Comparison of ENCODE assay signal across 22 mouse cellular contexts in genomic region chr2:154304604-154305003, GRCm38 (mm10). TPM values are rescaled to one million over a fixed set of nuclear protein-coding genes. Genes with fewer than 3 reads are reported as not detected.
DNase-seq lines count a peak whose midpoint lies in the region; ATAC-seq and TF ChIP-seq lines count a peak whose summit lies in the region.
"Not testable (repeated sequence)": the region's sequence is repeated elsewhere in the genome, so short reads cannot be mapped to it uniquely, and the experiment has no call there.
"Had no signal": no experiment of that assay in that cellular context is flagged by ENCODE, and none has a peak within 500 bp of the region (broad histone marks: within the 10 kb centered on the region; RNA-seq: fewer than 3 reads in every experiment).

No protein-coding gene starts in this region.

- H3K27ac ChIP-seq in liver, embryonic 15.5 days (replicated peaks); liver, postnatal 0 days (ENCODE audit: low read depth): not testable (repeated sequence)

- TF ChIP-seq CTCF in liver, postnatal 0 days (IDR thresholded peaks at IDR 0.05; ENCODE audit: low read depth) = not testable (repeated sequence)

- not testable (repeated sequence) for H3K4me3 ChIP-seq in liver, embryonic 15.5 days (replicated peaks); liver, postnatal 0 days (ENCODE audit: low read depth, low read length)

- not testable (repeated sequence) for H3K27me3 ChIP-seq in liver, embryonic 15.5 days; liver, postnatal 0 days (ENCODE audit: insufficient read depth, low read length)

- H3K36me3 ChIP-seq in liver, embryonic 15.5 days (replicated peaks); liver, postnatal 0 days (replicated peaks; ENCODE audit: insufficient read depth, low read length): not testable (repeated sequence)

- not testable (repeated sequence) for H3K4me2 ChIP-seq in liver, embryonic 15.5 days; liver, postnatal 0 days (ENCODE audit: low read depth, low read length)

- peak; percentile 28 for DNase-seq in heart, adult 11 months
- not testable (repeated sequence) for DNase-seq in liver, postnatal 0 days

- 45% methylated on average over 1 of the region's 3 CpGs for WGBS in liver, embryonic 15.5 days (ENCODE audit: insufficient replicate concordance)
- 53% methylated on average over 1 of the region's 3 CpGs for WGBS in liver, postnatal 0 days (ENCODE audit: insufficient replicate concordance)

- not testable (repeated sequence) for H3K4me1 ChIP-seq in liver, embryonic 15.5 days (replicated peaks); liver, postnatal 0 days (ENCODE audit: insufficient read depth)

- H3K9me3 ChIP-seq in liver, embryonic 15.5 days (replicated peaks); liver, postnatal 0 days (ENCODE audit: low read length): not testable (repeated sequence)

- peak; percentile 83 for ATAC-seq in granulocyte monocyte progenitor cell, adult 5-6 weeks (replicated peaks; ENCODE audit: poor library complexity, severe bottlenecking)
- ATAC-seq in liver, embryonic 15.5 days (ENCODE audit: insufficient read depth) = 0 out of 2 replicates have a peak, but pooled peaks have one; percentile 7
- peak; percentile 49; the same call in 1 of the 2 replicates for ATAC-seq in liver, postnatal 0 days
- peak; percentile 72 for ATAC-seq in megakaryocyte, adult 5-6 weeks (ENCODE audit: poor library complexity, severe bottlenecking)
- peak; percentile 72 for ATAC-seq in megakaryocyte progenitor cell, adult 5-6 weeks (replicated peaks; ENCODE audit: poor library complexity)

- not testable (repeated sequence) for TF ChIP-seq EP300 in liver, postnatal 0 days (IDR thresholded peaks at IDR 0.05; ENCODE audit: low read depth)

- H3K9ac ChIP-seq in liver, embryonic 15.5 days; liver, postnatal 0 days (replicated peaks): not testable (repeated sequence)

RNA-seq across cellular contexts. Expression of gene Bpifb9b, which starts 2.4 kb away (rescaled TPM):
- total RNA-seq in granulocyte monocyte progenitor cell, adult 5-6 weeks (2014; fragmentation: Nextera tagmentation) = not detected in 2 replicates
- not detected in 2 replicates for total RNA-seq in granulocyte monocyte progenitor cell, adult 5-6 weeks (2017)
- polyA plus RNA-seq in liver, embryonic 15.5 days (2015; fragmentation: Nextera tagmentation; extraction: Ambion mirVana) = not detected in 2 replicates
- not detected in 2 replicates for polyA plus RNA-seq in liver, postnatal 0 days (2015; fragmentation: Nextera tagmentation; extraction: Ambion mirVana)
- total RNA-seq in megakaryocyte, adult 5-6 weeks (2015) = not detected in 2 replicates
- total RNA-seq in megakaryocyte, adult 5-6 weeks (2017) = not detected in 2 replicates
- not detected in 2 replicates for total RNA-seq in megakaryocyte progenitor cell, adult 5-6 weeks (2015)
- not detected in 2 replicates for total RNA-seq in megakaryocyte progenitor cell, adult 5-6 weeks (2017)
- total RNA-seq: adrenal gland, adult 18-20 months; adrenal gland, adult 2 months; adrenal gland, postnatal 10 days; adrenal gland, postnatal 14 days; adrenal gland, postnatal 25 days; adrenal gland, postnatal 36 days; adrenal gland, postnatal 4 days; CH12.LX; ES-E14; G1E; MEL had no signal
- polyA plus RNA-seq: activated CD4-positive, CD25-positive, alpha-beta regulatory T cell, adult 4 months; adrenal gland, adult 2 months; brain, embryonic 14.5 days; C2C12; CD4-positive, CD25-positive, alpha-beta regulatory T cell, adult 4 months; G1E; Patski had no signal

RNA-seq across cellular contexts. Expression of gene Bpifb9a, which starts 47.0 kb away (rescaled TPM):
- total RNA-seq in granulocyte monocyte progenitor cell, adult 5-6 weeks (2014; fragmentation: Nextera tagmentation) = not detected in 2 replicates
- total RNA-seq in granulocyte monocyte progenitor cell, adult 5-6 weeks (2017) = not detected in 2 replicates
- not detected in 2 replicates for polyA plus RNA-seq in liver, embryonic 15.5 days (2015; fragmentation: Nextera tagmentation; extraction: Ambion mirVana)
- polyA plus RNA-seq in liver, postnatal 0 days (2015; fragmentation: Nextera tagmentation; extraction: Ambion mirVana) = not detected in 2 replicates
- total RNA-seq in megakaryocyte, adult 5-6 weeks (2015) = not detected in 2 replicates
- not detected in 2 replicates for total RNA-seq in megakaryocyte, adult 5-6 weeks (2017)
- not detected in 2 replicates for total RNA-seq in megakaryocyte progenitor cell, adult 5-6 weeks (2015)
- not detected in 2 replicates for total RNA-seq in megakaryocyte progenitor cell, adult 5-6 weeks (2017)
- total RNA-seq: adrenal gland, adult 18-20 months; adrenal gland, adult 2 months; adrenal gland, postnatal 10 days; adrenal gland, postnatal 14 days; adrenal gland, postnatal 25 days; adrenal gland, postnatal 36 days; adrenal gland, postnatal 4 days; CH12.LX; ES-E14; MEL had no signal
- polyA plus RNA-seq: activated CD4-positive, CD25-positive, alpha-beta regulatory T cell, adult 4 months; adrenal gland, adult 2 months; brain, embryonic 14.5 days; C2C12; CD4-positive, CD25-positive, alpha-beta regulatory T cell, adult 4 months; G1E; Patski had no signal

Comparison
In these comparisons a context has a peak if more than half of its experiments do, and no peak if none do; other contexts are left out.
1. ATAC-seq: peak in every context shown above with its lines; median percentile 83 in granulocyte monocyte progenitor cell, adult 5-6 weeks; 72 in megakaryocyte, adult 5-6 weeks; 72 in megakaryocyte progenitor cell, adult 5-6 weeks; 49 in liver, postnatal 0 days; 7 in liver, embryonic 15.5 days.